Mouse (Mus musculus): ENCODE measurements around the gene Taf1d.
"Not testable (repeated sequence)": the region's sequence is repeated elsewhere in the genome, so short reads cannot be mapped to it uniquely, and the experiment has no call there.

The Taf1d gene

DNA sequence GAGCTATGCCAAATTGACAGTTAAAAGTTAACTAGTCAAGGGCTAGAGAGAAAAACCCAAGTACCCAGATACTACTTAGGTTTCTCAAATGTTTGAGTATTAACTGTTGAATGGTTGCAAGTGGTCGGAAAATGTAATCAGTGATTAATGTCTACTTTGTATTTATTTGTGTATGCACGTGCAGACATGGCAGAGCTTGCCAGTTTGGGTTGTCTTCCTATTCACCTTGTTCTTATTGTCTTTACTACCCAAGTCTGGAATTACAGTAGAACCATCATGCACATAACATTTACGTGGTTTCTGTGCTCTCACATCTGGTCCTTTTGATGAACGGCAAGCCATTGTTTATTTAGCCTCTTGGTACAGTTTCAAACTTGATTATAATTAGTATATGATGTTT is 3.4 kb downstream of the Taf1d start:
- no peak for DNase-seq

DNA sequence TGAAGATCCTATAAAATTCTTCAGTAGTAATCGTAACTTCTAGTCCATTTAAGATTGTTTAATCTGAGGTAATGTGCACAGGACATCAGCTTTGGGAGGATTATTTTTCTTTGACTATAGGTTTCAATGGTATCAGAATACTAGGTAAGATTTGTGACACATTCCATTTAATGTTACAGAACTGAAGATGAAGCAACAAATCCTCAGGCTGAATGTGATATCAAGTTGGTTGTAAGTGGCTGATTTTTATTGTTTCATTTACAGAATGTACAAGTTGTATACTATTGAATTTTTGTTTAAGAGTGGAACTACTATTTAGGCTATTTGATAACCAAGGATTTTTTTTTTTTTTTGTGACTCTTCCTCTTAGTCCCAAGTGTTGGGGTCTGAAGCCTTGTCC is 4.2 kb downstream of the Taf1d start:
- no peak for DNase-seq

DNA sequence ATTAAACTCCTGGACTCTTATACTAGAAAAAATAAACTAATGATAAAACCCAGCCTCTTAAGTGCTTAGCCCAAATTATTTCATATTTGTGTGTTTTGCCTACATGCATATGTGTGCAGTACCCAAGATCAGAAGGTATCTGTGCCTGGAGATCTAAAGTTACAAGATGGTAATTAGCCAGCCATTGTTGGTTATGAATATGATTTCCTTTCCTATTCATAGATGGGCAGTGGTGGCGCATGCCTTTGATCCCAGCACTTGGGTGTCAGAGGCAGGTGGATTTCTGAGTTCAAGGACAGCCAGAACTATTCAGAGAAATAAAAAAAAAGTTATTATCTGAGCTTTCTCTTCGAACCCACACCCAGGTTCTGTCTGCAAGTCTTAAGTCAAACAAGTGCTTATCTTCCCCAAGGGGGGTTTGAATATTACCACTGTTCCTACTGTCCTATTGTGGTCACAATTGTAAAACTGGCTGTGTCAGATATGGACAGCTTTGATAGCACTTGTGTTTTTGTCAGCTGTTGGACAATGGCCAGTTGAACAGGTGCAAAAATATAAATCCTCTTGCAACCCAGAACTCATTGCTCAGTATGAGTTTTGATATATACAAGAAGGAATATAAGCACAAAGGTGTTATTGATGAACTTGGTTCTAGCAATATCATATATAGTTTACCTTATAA is 6.2 kb downstream of the Taf1d start:
- no peak for DNase-seq

DNA sequence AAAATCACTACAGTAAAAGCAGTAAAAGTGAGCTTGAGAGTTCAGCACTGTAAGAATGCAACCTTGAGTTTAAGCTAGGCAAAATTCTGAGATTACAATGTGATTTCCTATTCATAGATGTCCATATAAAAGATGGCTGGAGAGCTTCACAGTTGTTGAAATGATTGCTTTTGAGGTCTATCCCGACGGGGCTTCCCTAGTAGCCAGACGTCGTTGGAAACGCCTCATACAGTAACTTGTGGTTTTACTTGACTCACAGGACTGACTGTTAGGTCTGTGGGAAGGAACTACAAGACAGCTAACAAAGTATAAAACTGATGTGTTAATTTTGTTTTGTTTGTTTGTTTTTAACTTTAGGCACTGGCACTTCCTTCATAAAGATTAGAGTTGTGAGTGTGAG is 7.6 kb downstream of the Taf1d start:
- no peak for DNase-seq

DNA sequence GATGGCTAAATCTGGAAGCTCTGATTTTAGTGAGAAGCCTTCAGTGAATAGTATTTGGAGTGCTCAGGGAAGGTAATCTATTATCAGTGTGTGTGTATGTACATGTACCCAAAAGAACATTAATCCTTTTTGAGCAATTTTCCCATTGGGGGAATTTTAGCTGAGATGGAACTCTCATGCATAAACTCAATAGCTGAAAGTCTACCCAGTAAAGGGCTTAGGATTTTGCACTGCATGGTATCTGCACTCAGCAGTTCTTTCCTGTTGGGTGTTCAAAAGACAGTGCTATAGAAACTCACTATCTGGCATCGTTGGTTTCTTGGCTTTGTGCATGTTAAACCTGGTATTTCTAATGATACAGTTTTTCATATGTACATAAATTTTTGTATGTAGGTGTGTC is 8.6 kb downstream of the Taf1d start:
- DNase-seq: no peak

DNA sequence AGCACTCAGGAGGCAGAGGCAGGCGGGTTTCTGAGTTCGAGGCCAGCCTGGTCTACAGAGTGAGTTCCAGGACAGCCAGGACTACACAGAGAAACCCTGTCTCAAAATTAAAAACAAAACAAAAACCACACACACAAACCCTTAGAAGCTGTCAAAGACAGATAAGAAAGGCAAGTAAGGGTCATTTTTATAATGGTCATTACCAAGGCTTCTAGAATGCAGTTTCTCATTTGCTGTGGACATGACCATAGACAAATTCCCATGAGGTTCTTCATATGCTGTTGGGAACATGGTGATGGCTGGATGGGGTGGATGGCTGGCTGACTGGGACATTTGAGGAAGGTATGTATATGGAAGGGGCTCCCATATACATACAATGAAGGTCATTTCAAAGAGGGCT is 10.3 kb downstream of the Taf1d start:
- DNase-seq: not testable (repeated sequence)

DNA sequence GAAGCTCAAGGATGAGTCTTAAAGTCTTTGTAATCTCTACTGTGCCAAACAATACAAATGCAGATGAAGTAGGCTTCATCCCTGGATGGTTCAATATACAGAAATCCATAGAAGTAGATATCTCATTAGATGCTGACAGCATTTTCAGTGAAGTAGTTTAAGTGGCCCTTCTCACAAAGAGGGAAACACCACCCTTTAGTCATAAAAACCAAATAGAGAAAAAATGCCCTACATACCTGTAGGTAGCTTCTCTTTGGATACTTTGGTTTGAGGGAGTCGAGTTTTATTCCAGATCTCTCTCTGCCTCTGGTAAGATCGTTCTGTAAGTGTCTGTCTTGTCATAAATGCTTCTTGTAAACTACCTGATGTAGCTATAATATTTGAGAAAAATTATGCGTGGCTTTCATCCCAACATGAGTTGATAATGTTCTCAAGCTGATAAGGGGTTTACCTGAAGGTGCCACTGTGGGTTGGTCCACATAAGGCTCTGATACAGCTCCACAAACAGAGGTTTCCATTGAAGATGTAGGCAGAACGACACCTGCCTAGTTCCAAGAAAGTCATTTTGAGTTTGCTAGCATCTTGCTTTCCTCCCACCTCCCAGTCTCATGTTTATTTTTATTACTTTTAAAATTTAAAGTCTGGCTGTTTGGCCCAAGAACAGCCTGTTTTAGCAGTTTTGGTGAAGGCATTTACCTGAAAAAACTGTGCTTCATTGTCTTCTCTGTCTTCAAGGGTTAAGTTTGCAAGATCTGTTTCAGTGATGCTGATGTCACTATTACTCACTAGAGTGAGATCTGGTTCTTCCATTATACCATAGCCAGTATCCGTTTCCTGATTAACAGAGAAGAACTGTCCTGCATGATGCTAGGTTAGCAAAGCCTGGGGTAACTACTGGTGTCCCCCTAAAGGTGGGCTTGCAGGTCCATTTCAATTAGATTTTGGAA is 11.5 kb downstream of the Taf1d start:
- no peak for DNase-seq

DNA sequence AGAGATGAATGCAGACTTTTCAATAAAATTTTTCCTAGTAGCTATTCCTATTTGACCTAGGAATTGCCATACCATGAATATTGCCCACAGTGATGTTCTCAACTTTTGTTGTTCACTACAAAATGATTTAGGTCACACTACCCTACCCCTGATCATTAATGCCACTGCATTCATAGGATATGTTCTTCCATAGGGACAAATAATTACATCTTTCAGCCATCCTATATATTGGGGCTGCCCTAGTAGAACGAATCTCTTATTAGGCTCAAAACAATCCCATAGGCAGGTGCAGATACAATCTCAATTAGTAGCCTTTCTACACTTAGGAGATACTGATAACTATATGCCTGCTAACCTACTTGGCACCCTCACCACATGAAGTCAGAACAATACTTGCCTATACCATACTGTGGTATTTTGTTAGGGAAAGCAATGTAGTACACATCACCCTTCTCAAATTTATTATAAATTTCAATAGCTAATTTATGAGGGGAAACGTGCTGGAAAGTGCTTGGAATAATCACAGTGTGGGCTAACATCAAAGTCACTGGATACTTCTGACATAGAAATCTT is 12.2 kb downstream of the Taf1d start:
- no peak for DNase-seq

DNA sequence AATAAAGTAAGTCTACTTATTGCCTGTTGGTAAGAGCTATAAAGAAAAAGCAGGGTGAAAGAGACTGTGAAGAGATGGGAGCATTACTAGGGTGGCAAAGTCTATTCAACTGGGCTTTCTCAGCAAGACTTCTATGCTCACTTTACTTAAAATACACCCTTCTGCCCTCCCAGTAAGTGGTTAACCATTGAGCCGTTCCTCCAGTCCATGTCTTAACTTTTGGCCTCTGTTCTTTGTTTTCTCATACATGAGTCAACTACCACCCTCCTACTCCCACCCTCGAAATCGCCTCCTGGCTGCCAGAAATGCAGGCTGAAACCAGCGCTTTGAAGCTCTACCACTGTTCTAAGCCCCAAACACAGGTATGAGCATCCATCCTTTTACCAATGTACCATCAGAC is 31.8 kb downstream of the Taf1d start:
- no peak for DNase-seq

DNA sequence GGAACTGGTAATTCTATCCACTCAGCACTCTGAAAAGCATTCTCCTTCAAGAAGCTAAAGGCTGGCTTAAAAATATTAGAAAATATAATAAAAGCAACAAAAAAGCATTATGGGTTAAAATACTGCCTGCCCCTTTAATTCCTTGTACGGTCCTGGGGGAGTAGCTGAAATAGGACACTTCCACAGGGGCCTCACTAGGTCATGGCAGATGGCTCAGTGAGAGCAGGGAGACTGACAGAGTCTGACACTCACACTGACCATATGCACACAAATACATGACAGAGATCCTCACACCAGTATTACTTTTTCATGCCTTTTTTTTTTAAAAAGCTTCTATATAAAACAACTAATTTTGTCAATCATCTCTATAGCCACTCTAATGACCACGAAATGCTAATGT is 43.9 kb downstream of the Taf1d start:
- DNase-seq: no peak

DNA sequence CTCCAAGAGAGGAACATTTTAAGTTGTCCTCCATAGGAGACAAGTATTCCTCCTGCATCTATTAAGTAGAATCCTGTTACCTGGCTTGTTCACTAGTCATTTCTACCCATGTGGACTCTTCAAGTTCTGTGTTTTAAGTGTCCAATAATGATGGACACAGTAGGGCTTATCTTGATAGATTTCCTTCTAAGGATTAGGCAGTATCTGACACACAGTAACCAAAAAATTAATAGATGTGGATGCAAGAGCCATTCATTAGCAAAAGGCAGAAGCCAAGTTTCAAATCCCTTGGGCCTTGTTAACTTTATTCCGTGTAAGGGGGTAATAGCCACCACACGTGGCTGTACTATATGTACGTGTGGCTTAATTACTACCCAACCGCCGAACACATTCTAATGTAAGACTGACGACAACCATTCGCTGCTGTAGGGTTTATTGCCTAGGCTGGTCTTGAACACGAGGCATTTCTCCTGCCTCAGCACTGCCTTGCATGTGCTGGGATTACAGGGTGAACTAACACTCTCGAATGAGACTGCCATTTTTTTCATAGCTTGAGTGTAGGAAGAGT is 51.0 kb downstream of the Taf1d start:
- no peak for DNase-seq

DNA sequence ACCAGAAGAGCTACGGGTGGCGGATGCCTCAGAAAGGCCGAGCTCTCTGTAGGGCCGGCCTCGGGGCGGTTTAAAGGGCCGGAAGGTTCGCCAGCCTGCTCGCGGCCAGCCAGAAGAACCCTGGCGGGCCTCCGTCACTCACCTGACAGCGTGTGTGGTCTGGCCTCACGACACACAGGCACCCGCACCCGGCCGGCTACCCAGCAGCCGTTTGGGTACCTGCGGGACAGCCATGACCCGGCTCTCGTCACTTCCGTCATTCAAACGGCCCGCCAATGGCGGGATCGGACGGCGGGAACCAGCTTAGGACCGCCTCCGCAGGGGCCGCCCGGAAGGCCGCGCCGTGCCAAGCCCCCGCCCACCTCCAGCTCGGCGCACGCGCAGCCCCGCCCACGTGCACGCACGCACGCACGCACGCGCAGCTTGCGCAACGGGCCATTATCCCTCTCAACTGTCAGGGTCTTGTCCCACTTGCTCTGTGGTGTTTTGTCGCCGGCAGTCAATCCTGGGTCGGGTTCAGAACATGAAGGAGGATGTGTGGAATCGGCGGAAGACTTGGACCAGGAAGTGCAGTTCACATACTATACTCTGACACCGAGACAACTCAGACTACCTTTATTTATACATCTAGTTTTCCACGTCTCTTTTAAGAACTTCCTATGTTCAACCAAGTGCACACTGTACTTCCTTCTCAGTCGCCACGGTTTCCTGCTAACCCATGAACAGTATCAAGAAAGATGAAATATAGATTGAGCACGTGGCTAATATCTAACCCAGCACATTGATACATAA is 51.7 kb downstream of the Taf1d start, which contains the start of gene Cep295:
Cep295 (minus strand) TSS at position 305 of the 792 bp plus-strand sequence.
- peak; percentile 94 to 96 for DNase-seq

DNA sequence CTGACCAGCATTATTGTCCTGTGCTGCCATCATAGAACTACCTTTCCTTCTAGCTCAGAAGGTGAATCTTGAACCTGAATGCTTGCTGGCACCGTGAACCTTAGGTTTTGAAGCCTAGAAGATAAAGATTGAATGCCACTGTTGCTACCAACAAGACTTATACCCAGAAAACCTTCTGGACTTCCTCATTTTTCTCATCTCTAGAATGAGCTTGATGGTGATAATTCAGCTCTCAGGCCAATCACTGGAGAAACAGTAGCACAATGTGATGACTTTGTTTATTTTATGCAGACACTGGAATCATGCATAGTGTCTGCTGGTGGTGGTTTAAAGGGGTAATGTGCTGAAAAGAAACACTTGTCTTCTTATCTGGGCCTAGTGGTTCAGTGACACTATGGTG is 58.8 kb downstream of the Taf1d start:
- no peak for DNase-seq

DNA sequence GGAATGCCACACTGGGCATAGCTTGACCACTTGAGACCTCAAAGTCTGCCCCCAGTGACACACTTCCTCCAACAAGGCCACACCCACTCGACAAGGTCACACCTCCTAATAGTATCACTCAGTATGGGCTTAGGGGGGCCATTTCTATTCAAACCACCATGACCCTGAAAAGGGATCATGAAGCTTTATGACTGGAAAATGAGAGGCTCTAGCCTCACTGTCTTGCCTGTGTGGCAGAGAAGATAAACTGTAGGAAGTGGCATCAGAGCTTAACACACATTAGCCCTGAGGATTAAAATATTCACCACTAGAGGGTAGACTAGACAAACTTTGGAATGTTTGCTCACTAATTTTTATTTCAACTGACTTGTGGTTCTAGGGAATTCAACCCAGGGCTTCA is 59.8 kb downstream of the Taf1d start:
- DNase-seq: no peak

DNA sequence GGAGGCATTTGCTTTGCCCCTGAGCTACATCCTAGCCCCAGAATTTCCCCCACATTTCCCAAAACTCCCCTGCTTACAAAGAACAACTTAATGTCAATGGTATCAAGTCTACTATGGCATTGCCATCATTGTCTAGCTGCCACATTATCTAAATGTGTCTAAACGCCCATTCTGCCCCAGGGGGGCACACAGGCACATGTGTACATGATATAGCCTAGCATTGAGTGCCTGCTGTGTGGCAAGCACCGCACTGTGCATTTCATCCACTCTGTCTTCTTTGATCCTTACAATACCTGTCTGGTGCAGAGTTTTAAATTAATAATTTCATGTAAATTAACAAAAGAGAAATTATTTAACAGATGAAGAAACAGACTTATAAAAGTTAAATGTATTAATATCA is 60.2 kb downstream of the Taf1d start:
- DNase-seq: no peak

Data from lung, adult 18-20 months (tissue).